Comparison of ENCODE assay signal across 13 mouse cellular contexts in the genomic region with DNA sequence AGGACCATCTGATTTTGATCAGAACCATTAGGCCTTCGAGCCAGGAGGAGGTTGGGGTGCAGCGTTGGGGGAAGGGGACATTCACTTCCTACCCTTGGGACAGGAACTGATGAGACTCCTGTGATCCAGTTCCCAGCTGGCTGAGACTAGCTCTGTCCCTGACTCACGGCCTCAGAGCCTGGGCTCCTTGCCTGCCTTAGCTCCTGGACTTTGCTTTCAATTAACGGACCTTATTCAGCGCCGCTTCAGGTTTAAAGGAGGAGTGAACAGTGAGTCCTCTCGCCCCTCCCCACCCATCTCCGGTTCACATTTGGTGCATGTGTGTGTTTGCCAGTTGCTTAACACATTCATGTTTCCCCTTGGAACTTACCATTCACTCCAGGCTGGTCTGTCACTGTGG. TPM values are rescaled to one million over a fixed set of nuclear protein-coding genes. Genes with fewer than 3 reads are reported as not detected.
DNase-seq lines count a peak whose midpoint lies in the region; ATAC-seq and TF ChIP-seq lines count a peak whose summit lies in the region.
"Had no signal": no experiment of that assay in that cellular context is flagged by ENCODE, and none has a peak within 500 bp of the region (broad histone marks: within the 10 kb centered on the region; RNA-seq: fewer than 3 reads in every experiment).

No protein-coding gene starts in this region.

- H3K27ac ChIP-seq in intestine, embryonic 14.5 days (ENCODE audit: low read depth), result no peak overlapping the region
- H3K27ac ChIP-seq in intestine, postnatal 0 days (ENCODE audit: low read depth, low read length), result no peak overlapping the region
- H3K27ac ChIP-seq: layer of hippocampus, adult 2 months had no signal

- H3K4me2 ChIP-seq in intestine, embryonic 14.5 days (ENCODE audit: low read length), result no peak overlapping the region
- no peak overlapping the region for H3K4me2 ChIP-seq in intestine, postnatal 0 days (replicated peaks; ENCODE audit: low read depth)

- ATAC-seq in intestine, embryonic 14.5 days (replicated peaks; ENCODE audit: low FRiP score, low TSS enrichment, low read depth), result 0 out of 2 replicates have a peak, but pooled peaks have one; percentile 25
- ATAC-seq in intestine, postnatal 0 days, result no peak

- no peak for TF ChIP-seq CTCF in intestine, postnatal 0 days (IDR thresholded peaks at IDR 0.05; ENCODE audit: low read depth)

- peaks cover 56% of the 10 kb centered on the region for H3K4me1 ChIP-seq in intestine, embryonic 14.5 days (replicated peaks; ENCODE audit: control insufficient read depth, insufficient read depth, low read length)
- no peaks in the 10 kb centered on the region for H3K4me1 ChIP-seq in intestine, postnatal 0 days (replicated peaks; ENCODE audit: control insufficient read depth, insufficient read depth, low read length)

- WGBS in intestine, embryonic 14.5 days, result 61% methylated on average over 8 of the region's 8 CpGs
- WGBS in intestine, postnatal 0 days, result 44% methylated on average over 8 of the region's 8 CpGs

- no peak overlapping the region for H3K9ac ChIP-seq in intestine, embryonic 14.5 days (ENCODE audit: low read length)
- H3K9ac ChIP-seq in intestine, postnatal 0 days (ENCODE audit: low read depth, low read length), result no peak overlapping the region

- H3K36me3 ChIP-seq in intestine, embryonic 14.5 days (ENCODE audit: control insufficient read depth, insufficient read depth, low read length), result no peaks in the 10 kb centered on the region
- H3K36me3 ChIP-seq in intestine, postnatal 0 days (ENCODE audit: control insufficient read depth, insufficient read depth), result no peaks in the 10 kb centered on the region

- no peaks in the 10 kb centered on the region for H3K27me3 ChIP-seq in intestine, embryonic 14.5 days (replicated peaks; ENCODE audit: control insufficient read depth, insufficient read depth, low read length)
- no peaks in the 10 kb centered on the region for H3K27me3 ChIP-seq in intestine, postnatal 0 days (replicated peaks; ENCODE audit: control insufficient read depth, insufficient read depth, low read length)

- DNase-seq in intestine, embryonic 14.5 days (ENCODE audit: low spot score), result no peak
- peak; percentile 26 for DNase-seq in gastrocnemius, postnatal 25 days
- DNase-seq in heart, postnatal 4 days, result peak; percentile 39
- peak; percentile 71 to 89 for DNase-seq in kidney, postnatal 25 days
- no peak for DNase-seq in embryo, embryonic 11 days
- no peak for DNase-seq in adrenal gland, postnatal 36 days
- no peak for DNase-seq in thymus, adult 18-20 months
- DNase-seq: right cerebral cortex, adult 18-20 months had no signal

- no peaks in the 10 kb centered on the region for H3K9me3 ChIP-seq in intestine, embryonic 14.5 days (ENCODE audit: control insufficient read depth, low read length)
- no peaks in the 10 kb centered on the region for H3K9me3 ChIP-seq in intestine, postnatal 0 days (ENCODE audit: control insufficient read depth)

- no peak overlapping the region for H3K4me3 ChIP-seq in intestine, embryonic 14.5 days (ENCODE audit: low read depth, low read length)
- no peak overlapping the region for H3K4me3 ChIP-seq in intestine, postnatal 0 days (ENCODE audit: low read depth, low read length)
- H3K4me3 ChIP-seq: layer of hippocampus, adult 2 months had no signal

RNA-seq across cellular contexts. Expression of a gene that starts 53.9 kb away (rescaled TPM):
- polyA plus RNA-seq in intestine, embryonic 14.5 days (2014; fragmentation: Nextera tagmentation; extraction: Ambion mirVana), result not detected in 2 replicates
- polyA plus RNA-seq in intestine, postnatal 0 days (2015; fragmentation: Nextera tagmentation; extraction: Ambion mirVana), result not detected in 2 replicates
- total RNA-seq in gastrocnemius, postnatal 25 days (2021), result not detected
- total RNA-seq in heart, postnatal 4 days (2021), result not detected
- under 1 TPM in 1 of 2 experiments, not detected in 1; 0.13 TPM for total RNA-seq in adrenal gland, postnatal 36 days (2021)
- total RNA-seq: common myeloid progenitor, adult 5-6 weeks; granulocyte monocyte progenitor cell, adult 5-6 weeks; liver, adult 2 months had no signal
- polyA plus RNA-seq: liver, adult 2 months had no signal

Comparison
In these comparisons a context has a peak if more than half of its experiments do, and no peak if none do; other contexts are left out.
1. DNase-seq: peak in gastrocnemius, postnatal 25 days (single experiment), heart, postnatal 4 days (single experiment) and kidney, postnatal 25 days (2 of 2); none in intestine, embryonic 14.5 days (single experiment), embryo, embryonic 11 days (single experiment), adrenal gland, postnatal 36 days (0 of 2) and thymus, adult 18-20 months (0 of 2).